Mouse (Mus musculus): ENCODE measurements around the gene AU041133. TPM values are rescaled to one million over a fixed set of nuclear protein-coding genes. Genes with fewer than 3 reads are reported as not detected.

Gene AU041133
- polyA plus RNA-seq, 1 experiment from 2014 or later = 4.8 TPM

- no peaks in the 10 kb centered on the region for H3K36me3 ChIP-seq (ENCODE audit: control insufficient read depth, insufficient read depth, low read length)
- H3K9me3 ChIP-seq (ENCODE audit: control insufficient read depth, low read length) = peaks cover 14% of the 10 kb centered on the region; the same call in 1 of the 2 replicates
- no peak for ATAC-seq (ENCODE audit: low read depth)
- no peak overlapping the region for H3K27ac ChIP-seq (replicated peaks; ENCODE audit: low read depth, low read length)
- no peak overlapping the region for H3K4me2 ChIP-seq (ENCODE audit: low read depth, low read length)
- DNase-seq (ENCODE audit: low spot score) = peak; percentile 2
- no peak overlapping the region for H3K4me3 ChIP-seq (ENCODE audit: low read depth, low read length)
- H3K9ac ChIP-seq (ENCODE audit: low read depth, low read length) = no peak overlapping the region
- 56% methylated on average over 2 of the region's 2 CpGs for WGBS
- no peaks in the 10 kb centered on the region for H3K27me3 ChIP-seq (replicated peaks; ENCODE audit: control insufficient read depth, insufficient read depth, low read length)
- H3K4me1 ChIP-seq (ENCODE audit: control insufficient read depth, insufficient read depth, low read length) = no peaks in the 10 kb centered on the region
These were observed 43.0 kb downstream of the AU041133 start for GRCm38 (mm10) chr10:82170808-82171207.

- DNase-seq (ENCODE audit: low spot score) (peak; percentile 97), ATAC-seq (ENCODE audit: low read depth) (peak; percentile 100)
- Histone ChIP-seq H3K4me3 (ENCODE audit: low read depth, low read length) (peak overlapping the region; percentile 55), H3K4me2 (ENCODE audit: low read depth, low read length) (peak overlapping the region; percentile 70), H3K36me3 (ENCODE audit: control insufficient read depth, insufficient read depth, low read length) (no peaks in the 10 kb centered on the region), H3K27me3 (replicated peaks; ENCODE audit: control insufficient read depth, insufficient read depth, low read length) (no peaks in the 10 kb centered on the region), H3K9me3 (ENCODE audit: control insufficient read depth, low read length) (peaks cover 4% of the 10 kb centered on the region; the same call in 1 of the 2 replicates), H3K4me1 (ENCODE audit: control insufficient read depth, insufficient read depth, low read length) (no peaks in the 10 kb centered on the region), H3K9ac (ENCODE audit: low read depth, low read length) (peak overlapping the region; percentile 78), H3K27ac (replicated peaks; ENCODE audit: low read depth, low read length) (peak overlapping the region; percentile 95)
- 7% methylated on average over 47 of the region's 47 CpGs for WGBS
These were observed 50.6 kb downstream of the AU041133 start for GRCm38 (mm10) chr10:82178257-82179064.

Other genes starting within 250 kb of the AU041133 start
- 3.8 and 5.9 TPM in 2 replicates for gene Zfp781, start 197.5 kb upstream of the AU041133 start, polyA plus RNA-seq (2014; fragmentation: Nextera tagmentation; extraction: Ambion mirVana)
- 9.8 and 10.8 TPM in 2 replicates for gene Zfp873, start 79.9 kb upstream of the AU041133 start, polyA plus RNA-seq (2014; fragmentation: Nextera tagmentation; extraction: Ambion mirVana)
- gene BC024063, start 44.7 kb upstream of the AU041133 start, polyA plus RNA-seq (2014; fragmentation: Nextera tagmentation; extraction: Ambion mirVana) = 4.7 and 6.6 TPM in 2 replicates
- gene Zfp938, start 113.3 kb downstream of the AU041133 start, polyA plus RNA-seq (2014; fragmentation: Nextera tagmentation; extraction: Ambion mirVana) = 14.8 and 16.2 TPM in 2 replicates
- gene 4932415D10Rik, start 188.6 kb downstream of the AU041133 start, polyA plus RNA-seq (2014; fragmentation: Nextera tagmentation; extraction: Ambion mirVana) = not detected in 2 replicates
- gene Gm4924, start 226.2 kb downstream of the AU041133 start, polyA plus RNA-seq (2014; fragmentation: Nextera tagmentation; extraction: Ambion mirVana) = 6.7 and 8.6 TPM in 2 replicates